Mouse (Mus musculus): Measurements from ENCODE around the gene Msx1.
"Not testable (repeated sequence)": the region's sequence is repeated elsewhere in the genome, so short reads cannot be mapped to it uniquely, and the experiment has no call there.

The Msx1 gene

GRCm38 (mm10) chr5:37824461-37824795 lies at the start of gene Msx1:
TSS of gene Msx1 (minus strand) at chr5:37824583.
- DNase-seq, result peak; percentile 87

- no peak for DNase-seq
These were observed 41.1 kb upstream of the Msx1 start for GRCm38 (mm10) chr5:37865471-37865870.

- DNase-seq, result no peak
These were observed 39.9 kb upstream of the Msx1 start for GRCm38 (mm10) chr5:37864309-37864708.

DNA sequence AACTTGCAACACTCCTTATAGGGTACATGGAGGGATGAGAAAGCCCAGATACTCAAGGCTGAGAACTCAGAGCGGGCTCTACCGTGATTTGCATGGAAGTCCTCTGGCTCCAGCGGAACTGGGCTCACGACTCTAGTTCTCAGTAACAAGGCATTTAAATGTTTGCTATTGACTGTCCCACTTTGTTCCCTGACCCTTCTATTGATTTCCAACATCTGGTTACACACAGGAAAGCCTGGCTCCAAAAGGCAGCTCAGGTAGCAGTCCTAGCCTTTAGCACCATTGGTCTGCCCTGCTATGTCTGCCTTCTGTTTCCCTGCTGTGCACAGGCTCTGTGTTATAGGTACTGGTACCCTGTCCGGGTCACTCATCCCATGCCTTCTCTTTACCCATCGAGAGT lies 36.5 kb upstream of the Msx1 start:
- no peak for DNase-seq

GRCm38 (mm10) chr5:37860151-37860721 lies 35.9 kb upstream of the Msx1 start:
- DNase-seq, result no peak

GRCm38 (mm10) chr5:37857763-37858545 lies 33.6 kb upstream of the Msx1 start:
- DNase-seq, result peak; percentile 32

DNA sequence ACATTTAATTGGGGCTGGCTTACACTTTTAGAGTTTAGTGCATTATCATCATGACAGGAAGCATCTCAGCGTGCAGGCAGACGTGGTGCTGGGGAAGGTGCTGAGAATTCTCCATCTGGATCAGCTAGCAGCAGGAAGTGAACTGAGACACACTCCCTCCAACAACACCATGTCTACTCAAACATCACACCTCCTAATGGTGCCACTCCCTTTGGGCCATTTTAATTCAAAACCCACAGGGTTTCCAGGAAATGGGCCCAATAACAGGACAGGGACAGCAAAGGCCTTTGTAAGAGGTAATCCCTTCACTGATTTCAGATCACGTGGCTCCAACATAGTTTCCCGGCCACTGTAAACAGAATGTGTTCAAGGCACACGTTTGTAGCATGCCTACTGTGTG lies 31.7 kb upstream of the Msx1 start:
- DNase-seq, result no peak

GRCm38 (mm10) chr5:37854233-37854632 lies 29.9 kb upstream of the Msx1 start:
- no peak for DNase-seq

- DNase-seq, result no peak
These were observed 27.1 kb upstream of the Msx1 start for GRCm38 (mm10) chr5:37851305-37851982.

- DNase-seq, result no peak
These were observed 24.8 kb upstream of the Msx1 start for GRCm38 (mm10) chr5:37848991-37849719.

DNA sequence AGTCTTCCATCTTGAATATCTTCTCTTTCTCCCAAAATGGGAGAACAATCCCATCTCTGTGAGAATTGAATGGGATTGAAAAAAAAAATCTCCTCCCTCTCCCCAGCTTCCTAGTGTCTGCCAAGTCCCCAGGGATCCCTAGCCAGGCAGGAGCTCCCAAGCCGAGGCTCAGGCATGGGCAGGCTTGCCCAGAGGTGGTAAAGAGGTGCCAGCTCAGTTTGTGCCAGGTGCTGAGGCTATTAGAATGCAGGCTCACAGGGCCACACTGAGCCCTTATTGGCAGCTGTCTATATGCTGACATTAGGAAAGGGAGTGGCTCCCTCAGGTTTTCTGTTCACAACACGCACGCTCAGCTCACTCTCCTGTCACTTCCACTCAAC lies 11.9 kb upstream of the Msx1 start:
- DNase-seq, result no peak

- no peak for DNase-seq
These were observed 11.3 kb upstream of the Msx1 start for GRCm38 (mm10) chr5:37835590-37836266.

GRCm38 (mm10) chr5:37832766-37833165 lies 8.4 kb upstream of the Msx1 start:
- no peak for DNase-seq

DNA sequence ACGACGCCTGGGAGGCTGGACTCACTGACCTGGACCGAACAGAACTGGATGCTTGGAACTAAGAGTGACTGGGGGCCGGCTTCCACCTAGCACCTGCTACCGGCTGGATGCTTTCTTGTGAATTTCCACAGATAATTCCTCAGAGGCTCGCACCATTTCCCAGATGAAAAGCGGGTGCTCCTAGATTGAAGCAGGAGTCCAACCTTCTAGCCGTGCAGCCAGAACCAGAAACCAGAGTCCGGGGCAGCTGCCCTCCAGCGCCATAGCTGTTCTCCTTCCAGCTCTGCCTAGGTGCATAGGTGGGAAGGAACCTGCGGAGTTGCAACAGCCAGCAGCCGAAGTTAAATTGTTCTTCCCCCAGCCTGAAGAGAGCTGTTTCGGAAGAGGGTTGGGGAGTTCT lies 7.6 kb upstream of the Msx1 start:
- no peak for DNase-seq

DNA sequence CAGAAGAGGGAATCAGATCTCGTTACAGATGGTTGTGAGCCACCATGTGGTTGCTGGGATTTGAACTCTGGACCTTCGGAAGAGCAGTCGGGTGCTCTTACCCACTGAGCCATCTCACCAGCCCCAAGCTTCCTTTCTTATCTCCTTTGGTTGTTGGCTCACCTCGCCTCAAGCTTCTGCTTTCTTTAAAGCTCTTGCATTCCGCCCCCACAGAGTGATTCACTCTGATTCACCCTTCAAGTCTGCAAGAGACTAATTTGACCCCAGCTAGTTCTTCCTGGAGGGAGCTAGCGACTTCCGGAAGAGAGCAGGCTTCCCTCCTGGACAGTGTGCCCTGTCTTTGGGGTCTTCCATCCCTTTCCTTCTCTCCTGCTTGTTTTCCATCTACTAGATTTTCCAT lies 6.1 kb upstream of the Msx1 start:
- DNase-seq, result not testable (repeated sequence)

DNA sequence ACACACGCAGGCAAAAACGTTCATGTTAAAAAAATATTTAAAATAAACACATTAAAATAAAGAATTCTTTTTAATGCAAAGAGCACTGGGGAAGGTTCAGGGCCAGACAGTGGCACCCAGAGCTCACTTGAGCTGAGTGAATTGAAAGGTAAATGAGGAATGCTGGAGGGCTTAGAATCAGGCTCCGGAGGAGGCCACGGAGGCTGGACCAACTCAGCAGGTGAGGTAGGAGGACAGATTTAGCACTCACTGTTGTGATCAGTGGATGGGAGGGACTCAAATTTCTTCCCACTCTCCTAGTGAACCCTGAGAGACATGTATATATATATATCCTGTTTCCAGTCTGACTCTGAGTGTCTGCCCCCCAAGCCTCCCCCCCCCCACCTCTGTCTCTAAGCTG lies 5.5 kb upstream of the Msx1 start:
- no peak for DNase-seq

DNA sequence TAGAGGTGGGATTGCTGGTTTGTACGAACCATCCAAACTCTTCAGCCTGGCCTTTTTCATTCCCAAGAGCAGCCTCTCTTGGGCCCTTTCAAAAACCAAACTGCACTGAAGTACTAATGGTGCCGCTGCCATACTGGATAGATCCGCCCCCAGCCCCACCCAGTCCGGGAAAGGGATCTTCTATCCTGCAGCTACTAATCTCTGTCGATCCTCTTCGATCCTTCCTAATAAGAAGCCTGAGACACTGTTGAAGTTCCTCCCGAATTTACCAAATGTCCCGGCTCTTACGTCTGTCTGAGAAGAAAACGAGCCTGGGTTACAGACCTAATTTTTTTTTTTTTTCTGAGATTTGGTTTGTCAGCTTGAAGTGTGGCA lies 4.9 kb upstream of the Msx1 start:
- no peak for DNase-seq

DNA sequence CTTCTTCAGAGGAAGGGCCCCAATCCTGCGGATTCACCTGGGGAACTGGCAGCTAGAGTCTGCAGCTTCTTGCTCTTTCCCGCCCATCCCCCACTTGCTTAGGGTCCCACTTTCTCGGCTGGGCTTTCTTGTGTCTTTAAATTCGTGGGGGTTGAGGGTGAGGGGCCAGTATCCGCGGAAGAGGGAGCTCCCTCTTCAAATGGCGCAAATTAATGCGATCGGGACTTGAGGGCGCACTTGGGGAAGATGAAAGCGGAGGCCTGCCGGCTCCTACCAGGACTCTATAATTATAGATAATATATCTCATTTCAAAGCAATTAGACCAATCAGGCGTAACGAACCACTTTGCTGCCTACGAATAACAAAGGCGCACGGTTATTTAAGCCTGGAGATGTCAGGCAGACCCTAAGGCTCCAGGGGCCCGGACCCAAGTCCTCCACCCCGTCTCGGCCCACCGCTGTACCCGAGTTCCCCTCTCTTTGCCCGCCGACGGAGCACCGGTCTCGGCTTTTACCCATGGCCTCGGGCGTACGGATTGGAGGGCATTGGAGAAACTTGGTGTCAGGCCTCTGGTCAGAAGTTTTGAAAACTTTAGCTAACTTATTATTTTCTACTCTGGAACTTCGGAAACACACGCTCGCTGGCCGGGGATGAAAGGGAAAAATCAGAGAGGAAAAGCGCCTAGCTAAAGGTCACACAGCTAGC lies 4.4 kb upstream of the Msx1 start:
- DNase-seq, result no peak

GRCm38 (mm10) chr5:37828001-37828400 lies 3.6 kb upstream of the Msx1 start:
- no peak for DNase-seq

DNA sequence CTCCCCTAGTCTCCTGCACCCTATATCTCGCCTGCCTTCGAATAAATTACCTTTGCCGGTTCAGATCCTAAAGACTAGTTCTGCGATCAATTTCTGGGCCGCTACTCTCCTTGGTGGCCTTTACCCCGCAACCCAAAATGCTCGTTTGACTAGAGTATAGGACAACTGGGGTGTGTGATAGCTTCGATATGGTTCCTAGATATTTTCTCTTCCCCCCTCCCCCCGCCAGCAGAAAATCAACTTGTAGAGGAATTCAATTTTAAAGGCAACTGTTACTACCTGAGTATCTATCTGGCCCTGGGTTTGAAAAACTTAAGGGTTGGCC lies 3.2 kb upstream of the Msx1 start:
- no peak for DNase-seq

- DNase-seq, result no peak
These were observed 2.6 kb upstream of the Msx1 start for GRCm38 (mm10) chr5:37826706-37827625.
